Mouse (Mus musculus): ENCODE results near the gene Ms4a8a.
"Not testable (repeated sequence)": the region's sequence is repeated elsewhere in the genome, so short reads cannot be mapped to it uniquely, and the experiment has no call there.

Gene Ms4a8a

DNA sequence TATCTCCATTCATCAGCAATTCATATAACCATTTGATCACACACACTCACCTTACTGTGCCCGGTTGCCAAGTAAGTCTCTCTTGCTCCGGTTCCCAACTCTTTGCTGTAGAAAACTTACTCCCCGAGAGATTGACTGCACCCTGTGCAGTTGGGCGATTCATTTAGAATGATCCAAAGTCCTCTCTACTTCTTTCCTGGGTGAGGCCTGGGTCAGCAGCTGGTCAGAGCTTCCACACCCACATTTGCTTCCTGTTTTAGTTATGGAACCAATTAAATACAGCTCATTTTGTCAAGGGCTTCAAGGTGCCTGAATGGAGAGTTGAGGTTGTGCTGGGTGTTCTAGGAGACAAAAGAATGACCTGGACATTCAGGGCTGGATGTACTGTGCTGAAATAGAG lies at the start of gene Ms4a8a:
Gene Ms4a8a (minus strand): TSS at position 169 of the 400 bp plus-strand sequence.
- no peak for DNase-seq

DNA sequence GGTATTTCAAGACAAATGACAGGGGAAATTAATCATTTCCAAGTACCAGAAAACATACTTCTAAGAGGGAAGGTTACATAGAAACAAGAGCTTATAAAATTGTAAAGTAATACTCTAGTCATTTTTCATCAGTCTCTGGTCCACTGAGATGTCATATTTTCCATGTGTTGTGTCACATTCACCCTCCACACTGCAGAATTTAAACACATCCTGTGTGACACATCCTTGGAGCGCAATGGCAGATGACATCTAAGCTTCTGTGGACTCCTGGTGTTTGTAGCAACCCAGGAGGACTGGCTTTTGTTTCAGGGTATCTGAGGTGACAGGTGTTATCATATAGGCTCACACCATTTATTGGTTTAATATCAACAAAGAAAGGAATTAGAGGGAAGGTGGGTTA lies 48.8 kb upstream of the Ms4a8a start:
- DNase-seq, result no peak

DNA sequence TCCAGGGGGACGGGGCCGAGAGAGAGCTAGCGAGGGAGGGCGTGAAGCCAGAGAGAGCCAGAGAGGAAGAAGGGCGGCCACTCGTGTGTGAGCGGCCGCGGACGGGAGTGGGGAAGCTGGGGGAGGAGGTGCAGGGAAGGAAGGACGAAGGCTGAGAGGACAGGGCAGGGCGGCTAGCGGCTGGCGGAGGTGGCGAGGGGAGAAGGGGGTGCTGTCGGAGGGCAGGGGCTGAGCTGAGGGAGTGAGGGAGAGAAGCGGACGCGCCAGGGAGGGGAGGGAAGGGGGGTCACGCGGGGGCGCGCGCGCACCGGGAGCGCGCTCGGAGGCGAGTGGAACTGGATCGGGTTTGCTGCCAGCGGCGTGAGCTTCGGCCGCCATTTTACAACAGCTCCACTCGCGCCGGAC lies 40.1 kb upstream of the Ms4a8a start:
- DNase-seq, result not testable (repeated sequence)

DNA sequence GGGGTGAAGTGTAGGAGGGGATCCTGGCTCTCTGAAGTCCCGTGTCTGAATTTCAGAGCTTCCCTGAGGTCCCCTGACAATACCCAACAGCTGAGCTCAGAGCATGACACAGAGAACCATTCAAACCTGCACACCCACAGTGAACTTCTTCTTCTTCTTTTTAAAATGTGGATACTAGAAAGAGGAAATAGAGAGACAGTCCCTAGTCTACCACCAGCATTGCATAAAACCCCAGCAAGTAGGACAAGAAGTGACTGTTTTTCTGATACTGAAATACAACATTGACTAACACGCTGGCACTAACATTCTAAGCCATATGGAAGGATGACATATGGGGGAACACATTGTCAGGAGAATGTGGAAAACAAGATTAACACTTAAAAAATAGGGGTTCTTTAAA lies 38.4 kb upstream of the Ms4a8a start:
- DNase-seq, result no peak

DNA sequence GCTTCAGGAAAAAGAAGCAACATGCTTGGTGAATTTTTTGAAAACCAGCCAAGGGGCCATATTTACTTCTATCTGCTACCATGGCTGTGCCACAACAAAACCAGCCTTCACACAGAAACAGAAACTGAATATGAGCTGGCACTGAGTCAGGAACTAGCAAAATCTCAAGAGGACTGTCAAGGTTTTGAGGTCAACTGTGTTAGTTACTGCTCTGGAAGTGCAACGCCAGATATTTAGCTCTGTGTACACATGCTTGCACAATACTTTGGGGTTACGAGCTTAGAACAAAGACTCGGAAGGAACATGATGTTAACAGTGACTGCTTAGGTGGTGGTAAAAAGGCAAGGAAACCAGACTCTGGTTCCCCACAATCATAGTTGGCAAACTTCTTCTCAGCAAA lies 26.8 kb upstream of the Ms4a8a start:
- no peak for DNase-seq

DNA sequence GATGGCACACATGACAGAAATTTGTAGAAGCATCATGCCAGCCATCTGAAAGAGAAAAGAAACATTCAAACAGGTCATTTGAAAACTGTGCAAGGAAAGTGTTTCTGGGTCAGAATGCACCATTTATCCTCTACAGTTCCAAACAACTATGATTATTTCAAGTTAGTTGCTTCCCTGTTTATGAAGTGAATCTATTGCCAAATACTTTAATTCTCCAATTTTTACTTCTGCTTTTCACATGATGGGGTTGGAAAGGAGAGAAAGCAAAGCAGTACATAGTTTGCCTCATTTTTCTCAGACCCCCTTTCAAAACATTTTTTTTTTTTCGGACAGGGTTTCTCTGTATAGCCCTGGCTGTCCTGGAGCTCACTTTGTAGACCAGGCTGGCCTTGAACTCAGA lies 21.0 kb upstream of the Ms4a8a start:
- no peak for DNase-seq

DNA sequence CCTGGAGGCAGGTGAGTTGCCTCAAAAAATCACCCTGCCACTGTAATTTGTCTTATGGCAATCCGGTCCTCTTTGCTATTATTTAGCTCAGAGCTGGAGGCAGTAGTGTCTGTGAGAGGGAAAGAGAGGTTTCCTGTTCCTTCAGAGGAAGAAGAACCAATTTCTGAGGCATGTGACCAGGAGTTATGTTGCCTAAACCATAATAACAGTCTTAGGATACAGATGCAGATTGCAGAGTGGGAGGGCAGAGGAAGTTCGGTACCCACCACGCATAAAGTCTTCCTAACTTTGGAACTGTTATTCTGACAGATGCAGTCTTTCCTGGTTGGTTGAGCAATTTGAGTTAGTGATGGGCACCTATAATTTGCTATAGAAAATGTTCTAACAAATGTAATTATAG lies 17.5 kb upstream of the Ms4a8a start:
- no peak for DNase-seq

DNA sequence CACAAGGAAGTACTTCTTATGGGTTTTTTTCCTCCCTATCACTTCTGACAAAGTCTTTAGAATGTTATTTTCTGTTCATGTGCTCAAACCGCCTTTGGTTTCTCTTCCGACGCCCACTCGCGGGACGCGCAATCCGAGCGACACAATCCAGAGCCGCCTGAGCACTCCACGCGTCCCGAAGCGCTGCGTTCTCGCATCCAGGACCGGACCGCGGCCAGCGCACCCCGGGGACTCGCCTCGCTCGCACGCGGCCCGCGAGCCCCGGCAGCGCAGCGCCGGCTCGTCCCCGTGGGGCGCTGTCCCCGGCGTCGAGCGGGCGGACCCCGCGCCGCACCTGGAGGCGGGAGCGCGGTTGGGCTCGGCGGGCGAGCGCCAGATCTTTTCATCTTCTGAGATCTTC lies 11.2 kb upstream of the Ms4a8a start:
- DNase-seq, result not testable (repeated sequence)

DNA sequence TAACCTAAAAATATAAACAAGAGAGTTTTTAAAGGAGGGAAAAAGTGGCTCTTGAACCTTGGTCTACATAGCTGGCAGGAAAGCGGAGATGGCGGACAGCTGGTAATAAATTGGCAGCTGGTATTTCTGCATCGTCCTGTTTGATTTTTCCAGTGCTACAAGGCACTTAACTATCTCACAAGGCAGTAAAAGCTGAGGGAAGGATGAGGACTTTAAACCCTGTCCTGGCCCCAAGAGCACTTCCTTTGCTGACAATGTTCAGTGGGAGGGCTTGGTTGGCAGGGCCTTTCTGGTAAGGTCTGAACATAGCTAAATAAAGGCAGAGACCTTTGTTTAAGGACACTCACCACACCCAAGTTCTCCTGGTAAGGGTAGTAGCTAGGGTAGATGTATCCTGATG lies 10.5 kb downstream of the Ms4a8a start:
- DNase-seq, result no peak

DNA sequence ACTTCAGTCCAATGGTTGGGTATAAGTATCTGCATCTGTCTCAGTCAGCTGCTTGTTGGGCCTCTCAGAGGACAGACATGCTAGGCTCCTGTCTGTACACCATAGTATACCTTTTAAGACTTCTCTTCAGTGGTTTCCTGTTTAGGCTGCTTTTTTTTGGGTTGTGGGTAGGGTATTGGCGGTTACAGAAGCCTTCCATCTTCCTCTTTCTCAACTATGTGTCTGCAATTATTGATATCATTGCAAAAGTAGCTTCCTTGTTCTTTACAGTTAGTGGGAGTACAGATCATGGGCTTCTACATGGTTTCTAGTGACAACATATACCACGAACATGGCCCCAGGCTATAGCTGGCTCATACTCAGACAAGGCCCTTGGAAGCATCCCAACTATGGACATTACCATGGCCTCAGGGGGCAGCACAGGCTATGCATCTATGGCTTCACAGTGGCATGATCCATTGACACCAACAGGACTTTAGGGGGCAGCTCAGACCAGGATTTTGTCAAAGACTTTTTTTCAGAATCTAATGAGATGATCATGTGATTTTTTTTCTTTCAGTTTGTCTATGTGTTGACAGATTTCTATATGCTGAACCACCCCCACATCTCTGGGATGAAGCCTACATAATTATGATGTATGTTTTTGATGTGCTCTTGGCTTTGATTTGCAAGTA lies 15.6 kb downstream of the Ms4a8a start:
- DNase-seq, result no peak

DNA sequence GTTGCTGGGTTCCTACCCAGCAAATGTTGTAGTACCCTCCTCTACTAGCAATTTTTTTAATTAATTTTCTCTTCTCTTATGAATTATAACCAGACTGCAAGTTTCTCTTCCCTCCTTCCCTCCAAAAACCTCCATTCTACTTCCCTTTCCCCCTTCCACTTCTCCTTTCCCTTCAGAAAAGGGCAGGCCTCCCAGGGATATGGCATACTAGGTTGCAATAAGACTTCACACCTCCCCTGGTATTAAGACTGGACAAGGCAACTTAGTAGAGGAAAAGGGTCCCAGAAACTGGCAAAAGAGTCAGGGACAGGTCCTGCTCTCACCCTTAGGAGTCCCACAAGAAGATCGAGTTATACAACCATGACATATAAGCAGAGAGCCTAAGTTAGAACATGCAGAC lies 20.0 kb downstream of the Ms4a8a start:
- DNase-seq, result no peak

DNA sequence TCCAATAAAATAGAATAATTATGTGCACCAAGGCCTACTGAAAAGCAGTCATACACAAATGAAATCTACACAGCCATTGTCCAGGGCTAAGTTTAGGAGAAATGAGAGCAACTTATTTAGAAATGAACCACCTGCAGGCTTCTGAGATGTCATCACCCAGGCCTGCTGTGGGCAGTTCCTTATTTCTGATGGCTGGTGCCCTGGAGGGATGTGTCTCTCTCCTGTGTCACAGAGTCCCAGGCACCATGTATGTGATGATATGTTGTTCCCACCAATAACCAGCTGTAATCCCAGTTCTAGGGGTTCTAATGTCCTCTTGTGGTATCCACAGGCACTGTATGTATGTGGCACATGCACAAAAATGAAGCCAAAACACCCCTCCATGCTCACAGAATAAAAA lies 20.9 kb downstream of the Ms4a8a start:
- DNase-seq, result no peak

DNA sequence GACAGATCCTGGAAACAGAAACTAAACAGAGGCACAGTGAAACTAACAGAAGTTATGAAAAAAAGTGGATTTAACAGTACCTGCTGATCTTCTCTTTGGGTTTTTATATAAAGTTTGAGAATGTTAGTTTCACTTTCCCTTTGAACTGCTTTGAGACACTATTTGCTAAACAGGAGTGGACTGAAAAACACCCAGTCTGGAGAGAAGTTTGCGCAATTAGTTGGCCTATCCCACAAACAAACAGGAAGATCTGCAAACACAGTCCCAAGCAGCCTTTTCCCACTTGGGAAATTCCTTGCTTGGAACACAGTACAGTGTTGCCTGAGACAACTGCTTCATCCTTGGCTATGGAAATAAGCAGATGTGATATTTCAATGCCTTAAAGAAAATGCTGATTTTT lies 25.2 kb downstream of the Ms4a8a start:
- not testable (repeated sequence) for DNase-seq

DNA sequence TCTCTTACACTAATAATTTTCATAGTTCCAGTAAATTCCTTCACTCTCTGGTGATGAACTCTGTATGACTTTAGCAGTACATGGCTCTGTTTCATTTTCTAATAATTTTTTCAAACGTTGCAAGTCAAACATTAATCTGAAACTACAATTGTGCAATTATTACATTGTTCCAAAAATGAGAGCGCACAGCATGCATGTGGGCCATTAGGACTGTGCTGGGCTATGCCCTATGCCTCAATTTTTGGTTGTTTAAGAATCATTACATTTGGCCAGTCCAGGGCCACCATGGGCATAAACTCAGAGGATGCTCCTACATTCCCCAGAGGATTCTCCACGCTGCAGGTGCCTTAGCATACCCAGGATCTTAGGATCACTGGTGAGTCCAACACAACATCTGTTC lies 27.6 kb downstream of the Ms4a8a start:
- DNase-seq, result no peak

DNA sequence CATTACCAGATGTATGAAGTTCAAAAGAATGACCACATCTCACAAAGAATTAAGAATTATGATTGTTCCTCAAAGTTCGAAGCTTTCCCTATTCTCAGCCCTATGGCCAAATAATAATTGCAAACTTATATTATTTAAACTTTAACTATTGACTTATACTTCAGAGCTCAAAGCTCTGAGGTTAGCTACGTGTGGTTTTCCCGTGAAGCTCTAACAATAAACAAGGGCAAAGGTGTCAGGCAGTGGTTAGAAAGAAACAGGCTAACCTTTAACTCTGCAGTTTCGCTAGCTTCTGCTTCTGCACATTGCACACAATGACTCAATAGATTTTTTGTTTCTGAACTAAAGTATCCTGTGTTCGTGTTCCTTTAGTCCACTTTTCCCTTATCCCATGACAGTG lies 28.0 kb downstream of the Ms4a8a start:
- DNase-seq, result no peak

DNA sequence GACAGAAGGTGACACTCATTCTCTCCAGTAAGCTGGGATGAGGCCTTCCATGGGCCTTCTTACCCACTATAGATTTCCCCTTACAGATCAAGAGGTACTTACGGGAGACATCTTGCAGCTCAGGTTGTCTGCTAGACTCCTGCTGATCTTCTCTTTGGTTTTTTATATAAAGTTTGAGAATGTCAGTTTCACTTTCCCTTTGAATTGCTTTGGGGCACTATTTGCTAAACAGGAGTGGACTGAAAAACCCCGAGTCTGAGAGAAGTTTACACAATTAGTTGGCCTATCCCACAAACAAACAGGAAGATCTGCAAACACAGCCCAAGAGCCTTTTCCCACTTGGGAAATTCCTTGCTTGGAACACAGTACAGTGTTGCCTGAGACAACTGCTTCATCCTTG lies 30.6 kb downstream of the Ms4a8a start:
- DNase-seq, result no peak

DNA sequence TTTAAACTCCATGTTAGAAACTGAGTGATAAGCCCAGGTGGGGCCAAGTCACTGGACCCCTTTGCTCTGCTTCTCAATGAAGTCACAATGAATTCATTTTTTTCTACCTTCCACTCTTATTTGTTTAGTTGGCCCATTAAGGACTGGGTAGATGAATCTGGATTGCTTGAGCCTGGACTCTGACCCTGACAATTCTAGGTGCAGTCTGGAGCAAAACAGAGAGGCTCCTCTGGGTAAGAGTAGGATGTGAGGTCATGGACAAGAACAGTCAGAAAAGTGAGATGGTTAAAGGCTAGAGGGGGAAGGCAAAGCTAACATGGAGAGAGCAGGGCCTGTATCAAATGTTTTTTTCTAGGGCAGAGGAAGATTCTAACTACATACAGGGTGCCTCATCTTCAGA lies 31.5 kb downstream of the Ms4a8a start:
- DNase-seq, result no peak

DNA sequence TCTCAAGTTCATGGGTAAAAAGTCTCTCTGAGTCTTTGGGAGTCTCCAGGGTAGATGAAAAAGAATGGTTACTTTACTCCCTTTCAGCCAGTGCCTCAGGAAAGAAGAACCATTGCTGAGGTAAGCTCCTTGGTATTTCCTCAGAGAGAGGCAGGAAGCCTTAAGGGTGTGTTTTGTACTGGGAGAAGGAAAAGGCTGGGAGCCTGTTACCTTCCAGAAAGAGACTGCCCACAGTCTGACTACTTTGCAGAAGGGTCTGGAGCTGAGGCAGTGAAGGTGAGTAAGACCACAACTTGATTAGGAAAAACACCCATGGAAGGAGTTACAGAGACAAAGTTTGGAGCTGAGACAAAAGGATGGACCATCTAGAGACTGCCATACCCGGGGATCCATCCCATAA lies 32.4 kb downstream of the Ms4a8a start:
- no peak for DNase-seq

DNA sequence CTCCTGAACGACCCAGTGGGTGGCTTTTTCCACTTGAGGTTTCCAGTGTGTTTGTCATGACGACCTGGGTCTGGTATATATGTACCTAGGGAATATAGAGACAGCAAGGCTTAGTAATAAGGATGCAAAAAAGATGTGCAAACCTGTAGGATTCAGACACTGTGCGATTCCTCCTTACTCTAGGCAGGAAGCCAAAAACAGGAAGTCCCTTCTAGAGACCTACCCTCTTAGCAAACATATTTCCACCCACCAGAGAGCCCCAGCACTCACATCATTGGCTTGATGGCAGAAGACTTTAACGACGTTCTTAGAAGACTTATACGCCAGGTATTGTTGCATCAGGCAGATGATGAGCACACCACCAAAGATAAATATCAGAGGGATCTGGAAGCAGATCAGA lies 32.9 kb downstream of the Ms4a8a start:
- DNase-seq, result no peak

DNA sequence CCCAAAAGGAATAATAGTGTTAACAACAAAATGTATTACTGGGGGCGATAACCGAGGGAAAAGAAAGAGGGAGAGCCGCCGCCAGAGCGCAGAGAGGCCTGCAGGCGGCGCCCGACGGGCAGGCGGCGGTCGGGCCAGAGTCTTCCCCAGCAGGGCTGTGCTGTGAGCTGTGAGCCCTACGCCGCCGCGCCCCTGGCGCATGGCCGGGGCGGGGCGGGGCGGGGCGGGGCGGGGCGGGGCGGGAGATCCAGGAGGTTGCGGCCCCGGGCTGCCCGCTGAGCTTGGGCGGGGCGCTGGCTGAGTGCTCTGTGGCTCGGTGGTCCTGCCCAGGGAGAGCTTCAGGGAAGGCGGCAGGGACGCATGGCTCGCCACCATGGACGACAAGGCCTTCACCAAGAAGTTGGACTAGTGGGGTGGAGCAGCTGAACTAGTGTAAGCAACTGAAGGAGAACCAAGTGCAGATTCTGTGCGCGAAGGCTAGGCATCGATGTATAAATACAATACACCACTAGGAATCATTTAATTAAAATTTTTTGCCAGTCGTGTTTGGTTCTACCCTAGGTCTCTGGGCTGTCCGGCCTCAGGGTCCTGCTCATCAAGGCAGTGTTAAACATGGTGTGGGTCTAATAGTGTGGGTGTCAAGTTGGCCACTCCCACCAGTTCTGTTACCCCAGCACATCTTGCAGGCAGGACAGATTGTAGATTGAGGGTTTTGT lies 35.7 kb downstream of the Ms4a8a start:
- DNase-seq, result peak; percentile 49

DNA sequence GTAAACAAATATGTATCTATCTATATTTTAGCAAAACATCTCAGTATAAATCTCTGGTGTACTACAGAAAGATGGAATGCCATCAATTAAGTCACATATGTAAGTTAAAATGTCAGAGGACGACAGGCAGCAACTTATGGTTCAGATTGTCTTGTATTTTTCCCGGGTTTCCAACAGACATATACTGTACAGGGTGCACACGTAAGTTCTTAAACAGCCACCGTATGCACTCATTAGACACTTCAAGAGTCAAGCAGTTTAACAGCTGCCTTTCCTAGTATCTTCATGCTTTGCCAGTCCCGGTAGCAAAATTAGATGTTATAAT lies 36.3 kb downstream of the Ms4a8a start:
- no peak for DNase-seq

DNA sequence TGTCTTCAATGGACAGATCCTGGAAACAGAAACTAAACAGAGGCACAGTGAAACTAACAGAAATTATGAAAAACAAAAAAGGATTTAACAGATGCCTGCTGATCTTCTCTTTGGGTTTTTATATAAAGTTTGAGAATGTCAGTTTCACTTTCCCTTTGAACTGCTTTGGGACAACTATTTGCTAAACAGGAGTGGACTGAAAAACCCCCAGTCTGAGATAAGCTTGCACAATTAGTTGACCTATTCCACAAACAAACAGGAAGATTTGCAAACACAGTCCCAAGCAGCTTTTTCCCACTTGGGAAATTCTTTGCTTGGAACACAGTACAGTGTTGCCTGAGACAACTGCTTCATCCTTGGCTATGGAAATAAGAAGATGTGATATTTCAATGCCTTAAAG lies 43.3 kb downstream of the Ms4a8a start:
- DNase-seq, result no peak

DNA sequence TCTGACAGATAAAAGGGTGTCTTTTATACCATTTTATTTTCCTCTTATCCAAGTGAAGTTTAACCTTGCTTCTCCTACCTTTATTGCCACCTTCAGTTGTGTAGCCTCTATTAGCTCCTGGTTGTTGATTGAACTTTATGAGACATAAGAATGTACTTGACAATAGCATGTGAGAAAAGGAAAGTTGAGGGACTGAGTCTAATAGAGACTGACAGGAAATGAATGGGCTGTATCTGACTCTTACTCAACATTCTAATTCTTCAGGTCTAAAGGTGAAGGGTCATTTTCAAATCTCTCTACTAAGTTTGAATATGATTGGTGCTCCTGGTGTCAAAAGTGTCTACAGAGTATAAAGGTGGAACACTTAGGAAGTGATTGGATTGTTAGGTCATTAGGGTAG lies 58.5 kb downstream of the Ms4a8a start:
- no peak for DNase-seq

DNA sequence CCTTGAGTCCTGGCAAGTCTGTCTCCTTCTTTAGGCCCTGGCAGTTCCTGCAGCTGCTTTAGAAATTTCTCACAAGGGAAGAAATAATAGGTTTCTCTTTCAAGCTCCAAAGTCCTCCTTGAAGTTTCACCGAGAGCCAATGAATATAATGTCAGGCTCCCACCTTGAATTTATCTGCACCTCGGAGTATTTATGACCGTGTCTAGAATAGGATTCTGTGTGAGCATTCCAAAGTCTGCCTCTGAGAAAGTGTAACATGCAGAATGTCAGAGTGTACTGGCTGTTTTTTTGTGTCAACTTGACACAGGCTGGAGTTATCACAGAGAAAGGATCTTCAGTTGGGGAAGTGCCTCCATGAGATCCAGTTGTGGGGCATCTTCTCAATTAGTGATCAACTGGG lies 63.0 kb downstream of the Ms4a8a start, which contains the start of gene Ms4a18:
Gene Ms4a18 (minus strand): TSS at position 141 of the 400 bp plus-strand sequence.
- no peak for DNase-seq

Measured in right cerebral cortex, postnatal 14 days (tissue).